Mouse (Mus musculus) heart, postnatal 0 days (tissue): Measurements from ENCODE around the gene Rdx.

Experiments
- CTCF ChIP-seq: IDR thresholded peaks from 2 replicates; pipeline ENCODE4 v1.5.1; 2016; ENCODE audit warnings: antibody characterized with exemption, control low read depth, low read depth
- EP300 ChIP-seq: IDR thresholded peaks from 2 replicates; pipeline ENCODE4 v1.6.1; 2016; ENCODE audit warnings: antibody characterized with exemption, low read depth

GRCm38 (mm10) chr9:52052221-52052620 is 5.2 kb downstream of the Rdx start:
- TF ChIP-seq CTCF (no peak), EP300 (no peak)
